Mouse (Mus musculus) cerebellum, adult 11-12 months (tissue): ENCODE data around the gene Grid2ip.

ENCODE experiments used
- DNase-seq: peaks from one replicate; pipeline ENCODE4 v3.0.0; 2022

The Grid2ip gene

GRCm38 (mm10) chr5:143421484-143421883 lies 64.3 kb downstream of the Grid2ip start:
- no peak for DNase-seq

GRCm38 (mm10) chr5:143422990-143423389 lies 65.9 kb downstream of the Grid2ip start:
- DNase-seq = no peak

- DNase-seq = peak; percentile 28
Observed at GRCm38 (mm10) chr5:143423899-143424519, 66.9 kb downstream of the Grid2ip start.

- peak; percentile 21 for DNase-seq
Observed at GRCm38 (mm10) chr5:143434421-143434820, 77.3 kb downstream of the Grid2ip start.

- no peak for DNase-seq
Observed at GRCm38 (mm10) chr5:143441298-143441697, 84.2 kb downstream of the Grid2ip start.

- no peak for DNase-seq
Observed at GRCm38 (mm10) chr5:143441753-143442152, 84.6 kb downstream of the Grid2ip start.
